Mouse (Mus musculus): ENCODE measurements around the gene Slc5a2. TPM values are rescaled to one million over a fixed set of nuclear protein-coding genes. Genes with fewer than 3 reads are reported as not detected.
A peak's percentile ranks its signal among the peaks of the same experiment; 100 is the strongest.

Slc5a2 gene
- polyA plus RNA-seq, 1 experiment from 2014 or later = 6.6 TPM

- Histone ChIP-seq H3K4me1 (replicated peaks; ENCODE audit: insufficient read depth, low read length) (0 out of 2 replicates have a peak, but pooled peaks cover 4% of the 10 kb centered on the region), H3K27me3 (ENCODE audit: insufficient read depth, low read length) (no peaks in the 10 kb centered on the region), H3K4me2 (ENCODE audit: low read length) (no peak overlapping the region), H3K9me3 (replicated peaks; ENCODE audit: low read length) (no peaks in the 10 kb centered on the region), H3K9ac (ENCODE audit: low read depth, low read length) (no peak overlapping the region), H3K27ac (no peak overlapping the region), H3K4me3 (replicated peaks; ENCODE audit: low read depth, low read length) (no peak overlapping the region), H3K36me3 (ENCODE audit: insufficient read depth, low read length) (peaks cover 34% of the 10 kb centered on the region)
- no peak for ATAC-seq (replicated peaks; ENCODE audit: low FRiP score, low read depth)
- WGBS = 95% methylated on average over 16 of the region's 16 CpGs
- TF ChIP-seq CTCF (IDR thresholded peaks at IDR 0.05; ENCODE audit: low read depth) = no peak
- DNase-seq (ENCODE audit: low spot score) = no peak
Observed at GRCm38 (mm10) chr7:128242331-128242730, 23.1 kb upstream of the Slc5a2 start.

GRCm38 (mm10) chr7:128243921-128244320 is 21.5 kb upstream of the Slc5a2 start:
- 66% methylated on average over 10 of the region's 10 CpGs for WGBS
- DNase-seq (ENCODE audit: low spot score) (no peak), ATAC-seq (replicated peaks; ENCODE audit: low FRiP score, low read depth) (no peak)
- no peaks in the 10 kb centered on the region for H3K9me3 ChIP-seq (replicated peaks; ENCODE audit: low read length)
- TF ChIP-seq CTCF (IDR thresholded peaks at IDR 0.05; ENCODE audit: low read depth) = no peak
- 0 out of 2 replicates have a peak, but pooled peaks cover 4% of the 10 kb centered on the region for H3K4me1 ChIP-seq (replicated peaks; ENCODE audit: insufficient read depth, low read length)
- H3K36me3 ChIP-seq (ENCODE audit: insufficient read depth, low read length) = peaks cover 34% of the 10 kb centered on the region
- no peak overlapping the region for H3K27ac ChIP-seq
- no peak overlapping the region for H3K9ac ChIP-seq (ENCODE audit: low read depth, low read length)
- no peaks in the 10 kb centered on the region for H3K27me3 ChIP-seq (ENCODE audit: insufficient read depth, low read length)
- no peak overlapping the region for H3K4me3 ChIP-seq (replicated peaks; ENCODE audit: low read depth, low read length)
- H3K4me2 ChIP-seq (ENCODE audit: low read length) = no peak overlapping the region

GRCm38 (mm10) chr7:128244410-128245025 is 20.9 kb upstream of the Slc5a2 start:
- no peak for ATAC-seq (replicated peaks; ENCODE audit: low FRiP score, low read depth)
- H3K4me2 ChIP-seq (ENCODE audit: low read length) = no peak overlapping the region
- H3K27me3 ChIP-seq (ENCODE audit: insufficient read depth, low read length) = no peaks in the 10 kb centered on the region
- TF ChIP-seq CTCF (IDR thresholded peaks at IDR 0.05; ENCODE audit: low read depth) = no peak
- WGBS = 94% methylated on average over 18 of the region's 18 CpGs
- H3K4me3 ChIP-seq (replicated peaks; ENCODE audit: low read depth, low read length) = no peak overlapping the region
- no peak overlapping the region for H3K27ac ChIP-seq
- DNase-seq (ENCODE audit: low spot score) = no peak
- peaks cover 34% of the 10 kb centered on the region for H3K36me3 ChIP-seq (ENCODE audit: insufficient read depth, low read length)
- H3K9me3 ChIP-seq (replicated peaks; ENCODE audit: low read length) = no peaks in the 10 kb centered on the region
- no peak overlapping the region for H3K9ac ChIP-seq (ENCODE audit: low read depth, low read length)
- 0 out of 2 replicates have a peak, but pooled peaks cover 3% of the 10 kb centered on the region for H3K4me1 ChIP-seq (replicated peaks; ENCODE audit: insufficient read depth, low read length)

GRCm38 (mm10) chr7:128245547-128245946 is 19.9 kb upstream of the Slc5a2 start:
- TF ChIP-seq CTCF (IDR thresholded peaks at IDR 0.05; ENCODE audit: low read depth) = no peak
- H3K27ac ChIP-seq = peak overlapping the region; percentile 77
- no peaks in the 10 kb centered on the region for H3K9me3 ChIP-seq (replicated peaks; ENCODE audit: low read length)
- ATAC-seq (replicated peaks; ENCODE audit: low FRiP score, low read depth) (no peak), DNase-seq (ENCODE audit: low spot score) (no peak)
- H3K27me3 ChIP-seq (ENCODE audit: insufficient read depth, low read length) = no peaks in the 10 kb centered on the region
- H3K4me2 ChIP-seq (ENCODE audit: low read length) = no peak overlapping the region
- H3K9ac ChIP-seq (ENCODE audit: low read depth, low read length) = no peak overlapping the region
- peaks cover 26% of the 10 kb centered on the region for H3K36me3 ChIP-seq (ENCODE audit: insufficient read depth, low read length)
- H3K4me1 ChIP-seq (replicated peaks; ENCODE audit: insufficient read depth, low read length) = no peaks in the 10 kb centered on the region
- H3K4me3 ChIP-seq (replicated peaks; ENCODE audit: low read depth, low read length) = no peak overlapping the region
- WGBS = 89% methylated on average over 4 of the region's 4 CpGs

GRCm38 (mm10) chr7:128246496-128247391 is 18.7 kb upstream of the Slc5a2 start, which contains the start of gene Tgfb1i1:
Tgfb1i1 (plus strand) TSS chr7:128246812.
- H3K9ac ChIP-seq (ENCODE audit: low read depth, low read length) = peak within 1 kb of the TSS; percentile 61
- H3K27me3 ChIP-seq (ENCODE audit: insufficient read depth, low read length) = no peaks in the 10 kb centered on the region
- DNase-seq (ENCODE audit: low spot score) (peak; percentile 83), ATAC-seq (replicated peaks; ENCODE audit: low FRiP score, low read depth) (peak; percentile 79)
- TF ChIP-seq CTCF (IDR thresholded peaks at IDR 0.05; ENCODE audit: low read depth) = no peak
- peak within 1 kb of the TSS; percentile 47 for H3K4me3 ChIP-seq (replicated peaks; ENCODE audit: low read depth, low read length)
- H3K4me2 ChIP-seq (ENCODE audit: low read length) = peak within 1 kb of the TSS; percentile 55
- H3K4me1 ChIP-seq (replicated peaks; ENCODE audit: insufficient read depth, low read length) = 0 out of 2 replicates have a peak, but pooled peaks cover 4% of the 10 kb centered on the region
- 1% methylated on average over 28 of the region's 30 CpGs for WGBS
- peaks cover 17% of the 10 kb centered on the region for H3K36me3 ChIP-seq (ENCODE audit: insufficient read depth, low read length)
- peak within 1 kb of the TSS; percentile 80 for H3K27ac ChIP-seq
- H3K9me3 ChIP-seq (replicated peaks; ENCODE audit: low read length) = no peaks in the 10 kb centered on the region

- H3K4me3 ChIP-seq (replicated peaks; ENCODE audit: low read depth, low read length) = peak overlapping the region; percentile 47
- peak overlapping the region; percentile 61 for H3K9ac ChIP-seq (ENCODE audit: low read depth, low read length)
- peak overlapping the region; percentile 55 for H3K4me2 ChIP-seq (ENCODE audit: low read length)
- H3K27me3 ChIP-seq (ENCODE audit: insufficient read depth, low read length) = no peaks in the 10 kb centered on the region
- no peaks in the 10 kb centered on the region for H3K9me3 ChIP-seq (replicated peaks; ENCODE audit: low read length)
- WGBS = 2% methylated on average over 13 of the region's 13 CpGs
- ATAC-seq (replicated peaks; ENCODE audit: low FRiP score, low read depth) (peak; percentile 65), DNase-seq (ENCODE audit: low spot score) (peak; percentile 95)
- H3K4me1 ChIP-seq (replicated peaks; ENCODE audit: insufficient read depth, low read length) = peaks cover 11% of the 10 kb centered on the region; the same call in 1 of the 2 replicates
- peaks cover 13% of the 10 kb centered on the region for H3K36me3 ChIP-seq (ENCODE audit: insufficient read depth, low read length)
- peak; percentile 75 for TF ChIP-seq CTCF (IDR thresholded peaks at IDR 0.05; ENCODE audit: low read depth)
- H3K27ac ChIP-seq = peak overlapping the region; percentile 80
Observed at GRCm38 (mm10) chr7:128247443-128247842, 18.0 kb upstream of the Slc5a2 start.
